Mouse (Mus musculus) CH12.LX (cell line): ENCODE measurements around the gene Pip5k1b. TPM values are rescaled to one million over a fixed set of nuclear protein-coding genes. Genes with fewer than 3 reads are reported as not detected.
A peak's percentile ranks its signal among the peaks of the same experiment; 100 is the strongest.

Source experiments
- DNase-seq: peaks from one replicate; pipeline ENCODE4 v3.0.0-alpha.2; 2013; ENCODE audit errors: extremely low read depth
- H3K27ac ChIP-seq: 2 replicates; pipeline ENCODE4 v1.5.1; 2012; ENCODE audit warnings: low read depth, mild to moderate bottlenecking, control low read depth, moderate library complexity; ENCODE audit not compliant: insufficient read depth
- H3K27me3 ChIP-seq: replicated peaks from 2 replicates; pipeline ENCODE3; 2012; ENCODE audit warnings: inconsistent platforms
- H3K36me3 ChIP-seq, 2 experiments: replicated peaks in 1 of 2; 2 replicates each; pipeline versions ENCODE3 to v1.6.1; 2012; ENCODE audit warnings: inconsistent platforms in 1 of 2, low read length in 1 of 2, mild to moderate bottlenecking in 1 of 2, mixed read lengths in 1 of 2, moderate library complexity in 1 of 2; ENCODE audit not compliant: control insufficient read depth in 1 of 2, insufficient read depth in 1 of 2
- H3K4me1 ChIP-seq, 2 experiments: 2 replicates each; pipeline ENCODE4 v1.6.1; 2012; ENCODE audit warnings: inconsistent platforms in 1 of 2, moderate library complexity in 1 of 2; ENCODE audit not compliant: insufficient read depth in 2 of 2, control insufficient read depth in 1 of 2
- H3K4me2 ChIP-seq: 2 replicates; pipeline ENCODE4 v1.6.1; 2012; ENCODE audit warnings: low read depth, mild to moderate bottlenecking, control low read depth; ENCODE audit not compliant: poor library complexity, insufficient read depth, severe bottlenecking
- H3K4me3 ChIP-seq, 3 experiments: fragments of 150-350 bp in 1 of 3; sonication (generic) in 1 of 3; replicated peaks in 1 of 3; 2 replicates each; pipeline versions ENCODE3 to v1.5.1; 2011 to 2012; ENCODE audit warnings: low read depth in 2 of 3, low read length in 2 of 3, mild to moderate bottlenecking in 2 of 3, moderate library complexity in 2 of 3, control low read depth in 1 of 3, improper control_type of control experiment in 1 of 3, inconsistent platforms in 1 of 3, mixed read lengths in 1 of 3; ENCODE audit not compliant: poor library complexity in 1 of 3
- H3K79me2 ChIP-seq: replicated peaks from 2 replicates; pipeline ENCODE4 v1.6.1; 2012; ENCODE audit warnings: mild to moderate bottlenecking, moderate library complexity; ENCODE audit not compliant: control insufficient read depth, poor library complexity, insufficient read depth, severe bottlenecking; ENCODE audit errors: extremely low read depth
- H3K9ac ChIP-seq: 2 replicates; pipeline ENCODE4 v1.6.1; 2012; ENCODE audit warnings: low read depth, mild to moderate bottlenecking, control low read depth, moderate library complexity; ENCODE audit not compliant: insufficient read depth
- H3K9me3 ChIP-seq: replicated peaks from 2 replicates; pipeline ENCODE3; 2012; ENCODE audit warnings: low read length, inconsistent platforms, mixed read lengths
- BHLHE40 ChIP-seq: IDR thresholded peaks from 2 replicates; pipeline ENCODE4 v1.6.1; 2011; ENCODE audit warnings: mild to moderate bottlenecking, low read depth, low read length, improper control_type of control experiment
- CHD1 ChIP-seq: IDR thresholded peaks from 2 replicates; pipeline ENCODE4 v1.6.1; 2012; ENCODE audit warnings: low read depth, low read length, improper control_type of control experiment, inconsistent platforms
- CHD2 ChIP-seq: IDR thresholded peaks from 2 replicates; pipeline ENCODE4 v1.6.1; 2011; ENCODE audit warnings: low read length, improper control_type of control experiment
- CTCF ChIP-seq, 2 experiments: IDR thresholded peaks in 1 of 2; conservative IDR thresholded peaks in 1 of 2; 2 replicates each; pipeline ENCODE4 v1.5.1; 2011 to 2012; ENCODE audit warnings: low read depth in 2 of 2, low read length in 2 of 2, improper control_type of control experiment in 1 of 2, inconsistent platforms in 1 of 2, mild to moderate bottlenecking in 1 of 2, moderate library complexity in 1 of 2
- E2F4 ChIP-seq: IDR thresholded peaks from 2 replicates; pipeline ENCODE4 v1.6.1; 2011; ENCODE audit warnings: low read depth, low read length, improper control_type of control experiment; ENCODE audit not compliant: insufficient replicate concordance
- ELF1 ChIP-seq: IDR thresholded peaks from 2 replicates; pipeline ENCODE4 v1.6.1; 2014; ENCODE audit warnings: low read depth, mild to moderate bottlenecking, inconsistent platforms, low read length, improper control_type of control experiment
- EP300 ChIP-seq: IDR thresholded peaks from 2 replicates; pipeline ENCODE4 v1.6.1; 2011; ENCODE audit warnings: low read length, improper control_type of control experiment
- ETS1 ChIP-seq: conservative IDR thresholded peaks from 2 replicates; pipeline ENCODE4 v1.6.1; 2012; ENCODE audit warnings: low read depth, mild to moderate bottlenecking, inconsistent platforms, low read length, improper control_type of control experiment, moderate library complexity
- GABPA ChIP-seq: IDR thresholded peaks from 2 replicates; pipeline ENCODE4 v1.6.1; 2012; ENCODE audit warnings: low read depth, low read length, improper control_type of control experiment, inconsistent platforms; ENCODE audit not compliant: insufficient replicate concordance
- HCFC1 ChIP-seq: IDR thresholded peaks from 2 replicates; pipeline ENCODE4 v1.6.1; 2012; ENCODE audit warnings: low read depth, mild to moderate bottlenecking, inconsistent platforms, low read length, improper control_type of control experiment
- IRF4 ChIP-seq: IDR thresholded peaks from 2 replicates; pipeline ENCODE4 v1.6.1; 2014; ENCODE audit warnings: low read depth, mild to moderate bottlenecking, inconsistent platforms, low read length, improper control_type of control experiment
- JUN ChIP-seq: IDR thresholded peaks from 2 replicates; pipeline ENCODE4 v1.6.1; 2011; ENCODE audit warnings: low read depth, mild to moderate bottlenecking, low read length, improper control_type of control experiment, moderate library complexity; ENCODE audit not compliant: insufficient read depth
- JUND ChIP-seq: conservative IDR thresholded peaks from 2 replicates; pipeline ENCODE4 v1.6.1; 2011; ENCODE audit warnings: low read depth, low read length, improper control_type of control experiment
- KAT2A ChIP-seq: IDR thresholded peaks from 2 replicates; pipeline ENCODE4 v1.6.1; 2012; ENCODE audit warnings: low read length, improper control_type of control experiment, inconsistent platforms; ENCODE audit not compliant: insufficient replicate concordance
- MAFK ChIP-seq: IDR thresholded peaks from 2 replicates; pipeline ENCODE4 v1.6.1; 2011; ENCODE audit warnings: low read length, improper control_type of control experiment; ENCODE audit not compliant: insufficient replicate concordance
- MAX ChIP-seq: IDR thresholded peaks from 2 replicates; pipeline ENCODE4 v1.6.1; 2011; ENCODE audit warnings: low read length, improper control_type of control experiment
- MAZ ChIP-seq: IDR thresholded peaks from 2 replicates; pipeline ENCODE4 v1.6.1; 2012; ENCODE audit warnings: low read depth, mild to moderate bottlenecking, inconsistent platforms, low read length, improper control_type of control experiment, moderate library complexity
- MEF2A ChIP-seq: IDR thresholded peaks from 2 replicates; pipeline ENCODE4 v1.6.1; 2014; ENCODE audit warnings: low read depth, mild to moderate bottlenecking, inconsistent platforms, low read length, improper control_type of control experiment, borderline replicate concordance
- MXI1 ChIP-seq: IDR thresholded peaks from 2 replicates; pipeline ENCODE4 v1.6.1; 2011; ENCODE audit warnings: mild to moderate bottlenecking, low read depth, low read length, improper control_type of control experiment
- MYC ChIP-seq: IDR thresholded peaks from 2 replicates; pipeline ENCODE4 v1.6.1; 2011; ENCODE audit warnings: low read depth, mild to moderate bottlenecking, improper control_type of control experiment, low read length
- NELFE ChIP-seq: IDR thresholded peaks from 2 replicates; pipeline ENCODE4 v1.6.1; 2011; ENCODE audit warnings: low read depth, low read length, improper control_type of control experiment
- NRF1 ChIP-seq: IDR thresholded peaks from 2 replicates; pipeline ENCODE4 v1.6.1; 2014; ENCODE audit warnings: low read depth, mild to moderate bottlenecking, inconsistent platforms, low read length, improper control_type of control experiment, moderate library complexity
- PAX5 ChIP-seq: IDR thresholded peaks from 2 replicates; pipeline ENCODE4 v1.6.1; 2012; ENCODE audit warnings: low read length, inconsistent platforms, mixed read lengths
- POLR2A ChIP-seq: IDR thresholded peaks from 2 replicates; pipeline ENCODE4 v1.6.1; 2011; ENCODE audit warnings: low read depth, mild to moderate bottlenecking, improper control_type of control experiment, low read length
- POLR2AphosphoS2 ChIP-seq: IDR thresholded peaks from 2 replicates; pipeline ENCODE4 v1.6.1; 2011; ENCODE audit warnings: low read depth, low read length, improper control_type of control experiment
- RAD21 ChIP-seq: IDR thresholded peaks from 2 replicates; pipeline ENCODE4 v1.6.1; 2011; ENCODE audit warnings: low read depth, mild to moderate bottlenecking, low read length, improper control_type of control experiment, moderate library complexity
- RCOR1 ChIP-seq: conservative IDR thresholded peaks from 2 replicates; pipeline ENCODE4 v1.6.1; 2012; ENCODE audit warnings: low read depth, mild to moderate bottlenecking, inconsistent platforms, low read length, improper control_type of control experiment
- SIN3A ChIP-seq: IDR thresholded peaks from 2 replicates; pipeline ENCODE4 v1.6.1; 2012; ENCODE audit warnings: low read length, improper control_type of control experiment, inconsistent platforms
- SMC3 ChIP-seq: IDR thresholded peaks from 2 replicates; pipeline ENCODE4 v1.6.1; 2011; ENCODE audit warnings: low read depth, low read length, improper control_type of control experiment
- TBP ChIP-seq: conservative IDR thresholded peaks from 2 replicates; pipeline ENCODE4 v1.6.1; 2011; ENCODE audit warnings: low read depth, low read length, improper control_type of control experiment
- TCF12 ChIP-seq: IDR thresholded peaks from 2 replicates; pipeline ENCODE4 v1.6.1; 2014; ENCODE audit warnings: low read depth, mild to moderate bottlenecking, inconsistent platforms, low read length, improper control_type of control experiment
- UBTF ChIP-seq: IDR thresholded peaks from 2 replicates; pipeline ENCODE4 v1.6.1; 2012; ENCODE audit warnings: low read depth, mild to moderate bottlenecking, inconsistent platforms, low read length, improper control_type of control experiment, moderate library complexity
- USF1 ChIP-seq: IDR thresholded peaks from 2 replicates; pipeline ENCODE4 v1.6.1; 2014; ENCODE audit warnings: low read depth, mild to moderate bottlenecking, inconsistent platforms, low read length, improper control_type of control experiment
- USF2 ChIP-seq: conservative IDR thresholded peaks from 2 replicates; pipeline ENCODE4 v1.6.1; 2011; ENCODE audit warnings: low read depth, low read length, improper control_type of control experiment
- ZC3H11A ChIP-seq: IDR thresholded peaks from 2 replicates; pipeline ENCODE4 v1.6.1; 2012; ENCODE audit warnings: low read depth, mild to moderate bottlenecking, inconsistent platforms, low read length, improper control_type of control experiment
- ZKSCAN1 ChIP-seq: IDR thresholded peaks from 2 replicates; pipeline ENCODE4 v1.6.1; 2012; ENCODE audit warnings: low read depth, inconsistent platforms, low read length, improper control_type of control experiment, borderline replicate concordance
- ZMIZ1 ChIP-seq: IDR thresholded peaks from 2 replicates; pipeline ENCODE4 v1.6.1; 2012; ENCODE audit warnings: low read depth, mild to moderate bottlenecking, inconsistent platforms, low read length, improper control_type of control experiment
- ZNF384 ChIP-seq: IDR thresholded peaks from 2 replicates; pipeline ENCODE4 v1.6.1; 2012; ENCODE audit warnings: low read depth, low read length, improper control_type of control experiment, inconsistent platforms
- dilution Hi-C: fragments of 300-500 bp; cut with MboI; formaldehyde crosslinking; loops from 2 replicates; pipeline ENCODE4 v1.14.3; 2020; ENCODE audit warnings: low sequenced_read_pairs; ENCODE audit not compliant: extremely low pct_unique_long_range_greater_than_20kb, extremely low pct_ligation_motif_present
- in situ Hi-C: fragments of 300-500 bp; cut with MboI; formaldehyde crosslinking; loops from 3 replicates; pipeline ENCODE4 v1.14.3; 2019; ENCODE audit warnings: low sequenced_read_pairs, low pct_ligation_motif_present, low pct_unique_long_range_greater_than_20kb, mixed read lengths
- polyA plus RNA-seq: library from polyadenylated mRNA; unstranded; fragments of >175 nt; gene quantifications from 2 replicates; pipeline ENCODE4 v1.2.1, GENCODE M21; 2012; ENCODE audit warnings: low read depth; ENCODE audit not compliant: insufficient read length
- total RNA-seq, 2 experiments: library from RNA; depleted of rRNA; stranded (reverse); fragments of 300-350 nt in 1 of 2; fragments of >200 nt in 1 of 2; gene quantifications; 2 replicates each; pipeline ENCODE4 v1.2.3; 2012 to 2014

Gene Pip5k1b
- total and polyA plus RNA-seq, 3 experiments, result 1.7 to 2.9 (median 2.0) TPM

DNA sequence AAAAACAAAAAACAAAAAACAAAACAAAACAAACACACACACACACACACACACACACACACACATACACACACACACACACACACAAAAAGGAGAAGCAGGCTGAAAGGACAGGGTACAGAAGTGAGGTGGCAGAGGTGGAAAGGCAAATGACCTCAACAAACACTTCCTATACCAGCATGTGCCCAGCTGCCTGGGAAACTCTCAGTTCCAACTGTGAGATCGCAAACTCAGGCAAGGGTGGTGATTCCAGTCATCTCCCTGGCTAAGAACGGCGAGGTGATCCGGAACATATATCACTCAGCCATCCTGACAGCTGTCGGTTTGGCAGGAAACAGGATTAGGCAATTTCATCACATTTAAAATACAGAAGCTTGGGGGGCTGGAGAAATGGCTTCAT lies 123.2 kb downstream of the Pip5k1b start:
- in situ Hi-C loops (no loop called here), dilution Hi-C loops (no loop called here)
- H3K4me2 ChIP-seq, result peak overlapping the region; percentile 9; the same call in 1 of the 2 replicates
- no peak overlapping the region for H3K9ac ChIP-seq
- H3K36me3 ChIP-seq, result no peaks in the 10 kb centered on the region
- no peaks in the 10 kb centered on the region for H3K79me2 ChIP-seq
- DNase-seq, result peak; percentile 58
- no peak overlapping the region for H3K4me3 ChIP-seq
- H3K4me1 ChIP-seq, result peaks cover 20 to 48% of the 10 kb centered on the region in 2 experiments
- no peaks in the 10 kb centered on the region for H3K27me3 ChIP-seq
- no peak overlapping the region for H3K27ac ChIP-seq
- H3K9me3 ChIP-seq, result no peaks in the 10 kb centered on the region
- TF ChIP-seq ELF1 (0 out of 2 replicates have a peak, but pooled peaks have one; percentile 17), PAX5 (no peak), ZKSCAN1 (no peak), JUN (peak; percentile 76), POLR2A (no peak), USF1 (no peak), USF2 (no peak), BHLHE40 (peak; percentile 92), GABPA (no peak), MEF2A (peak; percentile 89), POLR2AphosphoS2 (no peak), MAX (no peak), E2F4 (no peak), IRF4 (peak; percentile 88), ETS1 (peak; percentile 72), ZMIZ1 (no peak), HCFC1 (no peak), MAFK (no peak), TBP (no peak), NRF1 (no peak), CHD1 (no peak), TCF12 (peak; percentile 66; the same call in 1 of the 2 replicates), NELFE (no peak), UBTF (no peak), EP300 (peak; percentile 80), MYC (no peak), ZNF384 (no peak), RAD21 (no peak), ZC3H11A (no peak), CTCF (conservative IDR thresholded peaks at IDR 0.05 in 1 of 2, IDR thresholded peaks at IDR 0.05 in 1 of 2; ENCODE audit: low read depth in 2 of 2, low read length in 2 of 2) (no peak), SMC3 (no peak), JUND (peak; percentile 70), SIN3A (no peak), CHD2 (no peak; the same call in 1 of the 2 replicates), RCOR1 (peak; percentile 74; the same call in 1 of the 2 replicates), KAT2A (no peak), MAZ (no peak), MXI1 (no peak)
